Mouse (Mus musculus): ENCODE results near the gene Ifi35. TPM values are rescaled to one million over a fixed set of nuclear protein-coding genes. Genes with fewer than 3 reads are reported as not detected.
"Not testable (repeated sequence)": the region's sequence is repeated elsewhere in the genome, so short reads cannot be mapped to it uniquely, and the experiment has no call there.

The Ifi35 gene
- polyA plus RNA-seq, 1 experiment from 2014 or later: 2.4 TPM

DNA sequence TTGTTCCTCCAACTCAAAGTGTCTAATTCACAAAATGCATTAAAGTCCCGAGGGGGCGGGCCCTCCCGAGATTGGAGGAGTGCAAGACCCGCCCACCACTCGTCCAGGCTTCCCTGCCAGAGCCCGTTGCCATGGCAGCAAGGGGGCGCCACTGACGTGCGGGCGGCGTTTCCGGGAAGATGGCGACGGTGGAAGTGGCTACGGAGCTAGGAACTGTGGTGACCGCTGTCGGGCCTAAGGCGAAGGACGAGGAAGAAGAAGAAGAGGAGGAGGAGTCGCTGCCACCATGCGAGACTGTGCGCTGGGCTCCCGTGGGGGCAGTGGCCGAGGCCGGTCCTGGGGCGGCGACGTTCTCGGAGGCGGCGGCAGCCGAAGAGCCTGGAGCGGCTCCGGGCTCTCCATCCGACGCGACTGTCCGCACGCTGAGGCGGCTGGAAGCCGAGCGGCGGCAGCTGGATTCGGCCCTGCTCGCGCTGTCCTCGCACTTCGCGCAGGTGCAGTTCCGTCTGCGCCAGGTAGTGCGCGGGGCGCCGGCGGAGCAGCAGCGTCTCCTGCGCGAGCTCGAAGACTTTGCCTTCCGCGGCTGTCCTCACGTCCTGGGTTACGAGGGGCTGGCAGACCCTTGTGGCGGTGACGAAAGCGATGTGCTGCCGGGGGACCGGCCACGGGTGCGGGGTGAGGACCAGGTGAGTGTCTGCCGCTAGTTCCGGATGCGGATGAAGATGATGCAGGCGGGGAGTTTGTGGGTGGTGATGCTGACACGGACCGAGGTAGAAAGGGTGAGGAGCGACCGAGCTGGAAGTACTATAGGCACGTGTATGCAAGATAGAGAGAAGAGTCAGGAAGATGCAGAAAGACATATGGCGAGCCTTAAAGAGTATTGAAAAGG, 23.0 kb upstream of the Ifi35 start, which contains the start of the genes Rundc1 and Ptges3l:
TSS of gene Rundc1 (plus strand) at position 161 of the 889 bp plus-strand sequence.
TSS of gene Ptges3l (minus strand) at position 409 of the 889 bp plus-strand sequence.
- peak within 1 kb of the TSS; percentile 81 for H3K9ac ChIP-seq (ENCODE audit: low read length)
- H3K4me3 ChIP-seq (ENCODE audit: low read depth, low read length): peak within 1 kb of the TSS; percentile 95
- H3K36me3 ChIP-seq (ENCODE audit: control insufficient read depth, insufficient read depth, low read length): peaks cover under 1% of the 10 kb centered on the region
- H3K9me3 ChIP-seq (ENCODE audit: control insufficient read depth, low read length): no peaks in the 10 kb centered on the region
- peak within 1 kb of the TSS; percentile 95 for H3K4me2 ChIP-seq (ENCODE audit: low read depth)
- ATAC-seq (ENCODE audit: insufficient read depth, low FRiP score, low TSS enrichment) (peak; percentile 87), DNase-seq (ENCODE audit: low spot score) (peak; percentile 98)
- H3K4me1 ChIP-seq (ENCODE audit: control insufficient read depth, insufficient read depth, low read length): peaks cover 8% of the 10 kb centered on the region
- WGBS: under 1% methylated on average over 81 of the region's 81 CpGs
- peak within 1 kb of the TSS; percentile 62 for H3K27ac ChIP-seq (ENCODE audit: low read depth, low read length)
- no peaks in the 10 kb centered on the region for H3K27me3 ChIP-seq (ENCODE audit: control insufficient read depth, insufficient read depth, low read length)

DNA sequence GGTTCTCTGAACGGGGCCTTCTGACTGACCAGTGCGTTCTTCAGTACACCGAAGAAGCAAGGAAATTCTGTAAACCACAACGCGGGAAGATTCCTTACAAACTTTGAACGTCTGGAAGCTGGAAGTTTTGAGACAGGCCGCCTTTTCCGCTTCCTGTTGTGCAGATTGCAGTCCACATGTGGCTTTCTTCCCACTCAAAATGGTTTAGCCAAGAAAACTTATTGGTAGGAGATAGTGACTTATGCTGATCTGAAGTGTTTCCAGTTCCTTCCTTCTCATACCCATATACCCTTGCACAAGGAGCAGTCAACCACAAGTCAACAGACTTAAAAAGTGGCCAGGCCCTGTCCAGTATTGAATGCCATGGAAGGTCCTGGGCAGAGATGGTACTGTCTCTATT, 22.0 kb upstream of the Ifi35 start:
- Histone ChIP-seq H3K4me3 (ENCODE audit: low read depth, low read length) (peak overlapping the region; percentile 95), H3K36me3 (ENCODE audit: control insufficient read depth, insufficient read depth, low read length) (peaks cover 3% of the 10 kb centered on the region), H3K9me3 (ENCODE audit: control insufficient read depth, low read length) (no peaks in the 10 kb centered on the region), H3K9ac (ENCODE audit: low read length) (no peak overlapping the region; the same call in 1 of the 2 replicates), H3K4me1 (ENCODE audit: control insufficient read depth, insufficient read depth, low read length) (peaks cover 8% of the 10 kb centered on the region), H3K4me2 (ENCODE audit: low read depth) (peak overlapping the region; percentile 95), H3K27me3 (ENCODE audit: control insufficient read depth, insufficient read depth, low read length) (no peaks in the 10 kb centered on the region), H3K27ac (ENCODE audit: low read depth, low read length) (no peak overlapping the region)
- ATAC-seq (ENCODE audit: insufficient read depth, low FRiP score, low TSS enrichment): no peak
- 68% methylated on average over 8 of the region's 8 CpGs for WGBS
- no peak for DNase-seq (ENCODE audit: low spot score)

DNA sequence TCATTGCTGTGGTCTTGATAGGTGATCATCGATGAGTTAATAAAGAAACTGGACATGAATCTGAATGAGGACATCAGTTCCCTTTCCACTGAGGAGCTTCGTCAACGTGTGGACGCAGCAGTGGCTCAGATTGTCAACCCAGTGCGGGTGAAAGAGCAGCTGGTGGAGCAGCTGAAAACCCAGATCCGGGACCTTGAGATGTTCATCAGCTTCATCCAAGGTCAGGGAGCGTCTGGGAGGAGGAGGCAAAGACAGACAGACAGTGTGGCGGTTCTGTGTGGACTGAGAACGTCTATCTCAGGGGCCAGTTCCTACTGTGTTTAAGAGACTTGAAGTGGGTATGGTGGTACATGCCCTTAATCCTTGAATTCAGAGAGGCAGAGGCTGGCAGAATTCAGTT, 16.9 kb upstream of the Ifi35 start:
- H3K9ac ChIP-seq (ENCODE audit: low read length): no peak overlapping the region
- ATAC-seq (ENCODE audit: insufficient read depth, low FRiP score, low TSS enrichment): no peak
- H3K27me3 ChIP-seq (ENCODE audit: control insufficient read depth, insufficient read depth, low read length): no peaks in the 10 kb centered on the region
- peaks cover 9% of the 10 kb centered on the region for H3K36me3 ChIP-seq (ENCODE audit: control insufficient read depth, insufficient read depth, low read length)
- 91% methylated on average over 9 of the region's 9 CpGs for WGBS
- no peak for DNase-seq (ENCODE audit: low spot score)
- H3K9me3 ChIP-seq (ENCODE audit: control insufficient read depth, low read length): no peaks in the 10 kb centered on the region
- peaks cover under 1% of the 10 kb centered on the region; the same call in 1 of the 2 replicates for H3K4me1 ChIP-seq (ENCODE audit: control insufficient read depth, insufficient read depth, low read length)
- H3K27ac ChIP-seq (ENCODE audit: low read depth, low read length): no peak overlapping the region
- no peak overlapping the region for H3K4me2 ChIP-seq (ENCODE audit: low read depth)
- H3K4me3 ChIP-seq (ENCODE audit: low read depth, low read length): no peak overlapping the region

DNA sequence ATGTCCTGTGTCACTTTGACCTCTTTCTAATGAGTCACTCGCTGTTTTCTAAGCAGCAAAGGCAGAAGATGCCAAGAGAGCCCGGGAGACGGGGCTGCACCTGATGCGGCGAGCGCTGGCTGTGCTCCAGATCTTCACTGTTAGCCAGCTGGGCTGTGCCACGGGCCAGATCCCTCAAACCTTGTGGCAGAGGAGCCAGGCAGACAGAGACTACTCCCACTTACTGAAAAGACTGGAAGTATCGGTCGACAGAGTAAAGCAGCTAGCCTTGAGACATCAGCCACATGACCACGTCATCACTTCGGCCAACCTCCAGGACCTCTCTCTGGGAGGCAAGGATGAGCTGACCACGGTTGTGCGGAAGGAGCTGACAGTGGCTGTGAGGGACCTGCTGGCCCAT, 14.8 kb upstream of the Ifi35 start:
- Histone ChIP-seq H3K9ac (ENCODE audit: low read length) (no peak overlapping the region), H3K4me3 (ENCODE audit: low read depth, low read length) (no peak overlapping the region), H3K27ac (ENCODE audit: low read depth, low read length) (no peak overlapping the region), H3K9me3 (ENCODE audit: control insufficient read depth, low read length) (no peaks in the 10 kb centered on the region), H3K36me3 (ENCODE audit: control insufficient read depth, insufficient read depth, low read length) (peaks cover 9% of the 10 kb centered on the region), H3K4me1 (ENCODE audit: control insufficient read depth, insufficient read depth, low read length) (no peaks in the 10 kb centered on the region), H3K4me2 (ENCODE audit: low read depth) (no peak overlapping the region), H3K27me3 (ENCODE audit: control insufficient read depth, insufficient read depth, low read length) (no peaks in the 10 kb centered on the region)
- no peak for ATAC-seq (ENCODE audit: insufficient read depth, low FRiP score, low TSS enrichment)
- 92% methylated on average over 13 of the region's 13 CpGs for WGBS
- no peak for DNase-seq (ENCODE audit: low spot score)

DNA sequence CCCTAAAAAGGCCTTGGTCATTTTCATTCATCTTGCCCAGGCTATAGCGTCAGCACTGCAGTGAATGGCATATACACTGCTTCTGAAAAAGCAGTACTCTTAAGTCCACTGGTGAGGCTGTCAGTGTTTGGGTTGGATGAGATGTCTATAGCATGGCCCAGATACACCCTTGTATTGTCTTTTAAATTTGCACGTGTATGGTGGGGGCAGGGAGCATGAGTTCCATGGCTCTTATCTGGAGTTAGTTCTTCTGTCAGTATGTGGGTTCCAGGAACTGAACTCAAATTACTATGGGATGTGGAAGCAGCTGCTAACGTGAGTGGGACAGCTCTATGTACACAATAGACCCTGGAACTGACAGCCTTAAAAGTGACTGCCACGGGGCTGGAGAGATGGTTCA, 12.4 kb upstream of the Ifi35 start:
- peaks cover 6% of the 10 kb centered on the region for H3K36me3 ChIP-seq (ENCODE audit: control insufficient read depth, insufficient read depth, low read length)
- H3K9ac ChIP-seq (ENCODE audit: low read length): no peak overlapping the region
- ATAC-seq (ENCODE audit: insufficient read depth, low FRiP score, low TSS enrichment) (no peak), DNase-seq (ENCODE audit: low spot score) (no peak)
- no peaks in the 10 kb centered on the region for H3K4me1 ChIP-seq (ENCODE audit: control insufficient read depth, insufficient read depth, low read length)
- WGBS: 91% methylated on average over 4 of the region's 4 CpGs
- no peak overlapping the region for H3K4me3 ChIP-seq (ENCODE audit: low read depth, low read length)
- H3K9me3 ChIP-seq (ENCODE audit: control insufficient read depth, low read length): no peaks in the 10 kb centered on the region
- no peaks in the 10 kb centered on the region for H3K27me3 ChIP-seq (ENCODE audit: control insufficient read depth, insufficient read depth, low read length)
- no peak overlapping the region for H3K4me2 ChIP-seq (ENCODE audit: low read depth)
- H3K27ac ChIP-seq (ENCODE audit: low read depth, low read length): no peak overlapping the region

DNA sequence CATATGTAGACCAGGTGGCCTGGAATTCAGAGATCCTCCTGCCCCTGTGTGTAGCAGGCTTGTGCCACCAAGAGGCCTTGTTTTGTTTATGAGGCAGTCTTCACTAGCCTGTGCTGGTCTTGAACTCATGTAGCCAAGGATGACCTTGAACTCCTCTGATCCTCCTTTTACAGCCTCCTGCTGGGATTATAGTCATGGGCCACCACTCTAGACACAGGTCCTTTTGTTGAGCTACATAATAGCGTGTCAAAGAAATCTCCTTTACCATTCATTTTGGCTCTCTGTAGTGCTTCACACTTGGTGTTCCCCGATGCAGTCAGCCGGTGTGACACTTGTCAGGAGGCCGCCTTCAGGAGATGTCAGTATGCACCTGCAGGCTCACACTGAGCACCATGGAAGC, 11.3 kb upstream of the Ifi35 start:
- WGBS: 55% methylated on average over 4 of the region's 4 CpGs
- Histone ChIP-seq H3K9me3 (ENCODE audit: control insufficient read depth, low read length) (no peaks in the 10 kb centered on the region), H3K27me3 (ENCODE audit: control insufficient read depth, insufficient read depth, low read length) (no peaks in the 10 kb centered on the region), H3K9ac (ENCODE audit: low read length) (no peak overlapping the region), H3K4me3 (ENCODE audit: low read depth, low read length) (no peak overlapping the region), H3K4me1 (ENCODE audit: control insufficient read depth, insufficient read depth, low read length) (no peaks in the 10 kb centered on the region), H3K4me2 (ENCODE audit: low read depth) (no peak overlapping the region), H3K27ac (ENCODE audit: low read depth, low read length) (no peak overlapping the region), H3K36me3 (ENCODE audit: control insufficient read depth, insufficient read depth, low read length) (peaks cover 6% of the 10 kb centered on the region)
- ATAC-seq (ENCODE audit: insufficient read depth, low FRiP score, low TSS enrichment) (no peak), DNase-seq (ENCODE audit: low spot score) (no peak)

DNA sequence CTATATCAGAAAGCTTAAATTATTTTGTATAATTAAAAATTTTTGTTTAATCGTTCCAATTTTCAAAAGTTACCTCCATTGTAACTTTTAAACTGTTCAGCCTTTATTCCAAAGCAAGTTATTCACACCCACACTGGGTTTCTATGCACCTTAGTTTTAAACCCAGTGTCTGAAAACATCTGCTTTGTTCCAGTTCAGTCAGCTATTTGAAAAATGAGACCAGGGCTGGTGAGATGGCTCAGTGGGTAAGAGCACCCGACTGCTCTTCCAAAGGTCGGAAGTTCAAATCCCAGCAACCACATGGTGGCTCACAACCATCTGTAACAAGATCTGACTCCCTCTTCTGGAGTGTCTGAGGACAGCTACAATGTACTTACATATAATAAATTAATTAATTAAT, 10.2 kb upstream of the Ifi35 start:
- not testable (repeated sequence) for H3K9me3 ChIP-seq (ENCODE audit: control insufficient read depth, low read length); ATAC-seq (ENCODE audit: insufficient read depth, low FRiP score, low TSS enrichment); H3K36me3 ChIP-seq (ENCODE audit: control insufficient read depth, insufficient read depth, low read length); H3K4me1 ChIP-seq (ENCODE audit: control insufficient read depth, insufficient read depth, low read length); H3K27me3 ChIP-seq (ENCODE audit: control insufficient read depth, insufficient read depth, low read length); H3K27ac ChIP-seq (ENCODE audit: low read depth, low read length); H3K4me2 ChIP-seq (ENCODE audit: low read depth); H3K9ac ChIP-seq (ENCODE audit: low read length); H3K4me3 ChIP-seq (ENCODE audit: low read depth, low read length); DNase-seq (ENCODE audit: low spot score)
- WGBS: 56% methylated on average over 3 of the region's 3 CpGs

DNA sequence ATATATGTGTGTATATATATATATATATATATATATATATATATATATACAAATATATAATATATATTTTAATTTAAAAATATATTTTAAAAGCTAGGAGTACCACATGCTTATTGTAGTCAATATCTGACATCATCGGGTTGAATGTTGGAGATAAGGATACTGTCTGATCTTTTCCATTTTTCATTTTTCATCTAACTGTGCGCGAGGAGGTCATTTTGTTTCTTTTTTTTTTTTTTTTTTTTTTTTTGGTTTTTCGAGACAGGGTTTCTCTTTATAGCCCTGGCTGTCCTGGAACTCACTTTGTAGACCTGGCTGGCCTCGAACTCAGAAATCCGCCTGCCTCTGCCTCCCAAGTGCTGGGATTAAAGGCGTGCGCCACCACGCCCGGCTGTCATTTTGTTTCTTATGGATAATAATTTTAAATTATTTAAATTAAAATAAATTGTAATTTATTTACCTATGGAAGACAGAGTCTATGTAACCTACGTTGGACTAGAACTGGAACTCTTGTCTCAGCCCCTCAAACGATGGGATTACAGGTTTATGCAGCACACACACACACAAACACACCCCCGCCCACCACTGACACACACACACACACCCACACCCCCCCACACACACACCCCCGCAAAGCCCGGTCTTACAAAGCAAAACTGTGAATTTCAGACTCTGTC, 6.6 kb upstream of the Ifi35 start:
- Histone ChIP-seq H3K4me2 (ENCODE audit: low read depth) (peak overlapping the region; percentile 28; the same call in 1 of the 2 replicates), H3K9ac (ENCODE audit: low read length) (peak overlapping the region; percentile 18; the same call in 1 of the 2 replicates), H3K36me3 (ENCODE audit: control insufficient read depth, insufficient read depth, low read length) (peaks cover 15% of the 10 kb centered on the region)
- not testable (repeated sequence) for DNase-seq (ENCODE audit: low spot score); H3K27ac ChIP-seq (ENCODE audit: low read depth, low read length); H3K9me3 ChIP-seq (ENCODE audit: control insufficient read depth, low read length); H3K27me3 ChIP-seq (ENCODE audit: control insufficient read depth, insufficient read depth, low read length); H3K4me1 ChIP-seq (ENCODE audit: control insufficient read depth, insufficient read depth, low read length); H3K4me3 ChIP-seq (ENCODE audit: low read depth, low read length)
- ATAC-seq (ENCODE audit: insufficient read depth, low FRiP score, low TSS enrichment): peak; percentile 56; the same call in 1 of the 2 replicates
- WGBS: 40% methylated on average over 14 of the region's 15 CpGs

All from neural tube, embryonic 11.5 days (tissue).